Mouse (Mus musculus) kidney, embryonic 14.5 days (tissue): ENCODE results near the gene Krtap1-3. TPM values are rescaled to one million over a fixed set of nuclear protein-coding genes. Genes with fewer than 3 reads are reported as not detected.

Experiments used
- ATAC-seq: fragments of 200-750 bp; cut with Nextera tagmentation; 2 replicates; pipeline ENCODE4 v1.8.0; 2017; ENCODE audit warnings: moderate number of reproducible peaks, mild to moderate bottlenecking, moderate TSS enrichment, moderate library complexity; ENCODE audit not compliant: low FRiP score, low TSS enrichment
- H3K27ac ChIP-seq: fragments of 300-500 bp; sonication (generic); 2 replicates; pipeline ENCODE4 v1.5.1; 2014; ENCODE audit warnings: low read depth, mild to moderate bottlenecking, low read length, moderate library complexity, mixed read lengths
- H3K27me3 ChIP-seq: fragments of 300-500 bp; sonication (generic); 2 replicates; pipeline ENCODE4 v1.6.1; 2014; ENCODE audit warnings: mild to moderate bottlenecking, low read length; ENCODE audit not compliant: control insufficient read depth, insufficient read depth
- H3K36me3 ChIP-seq: fragments of 300-500 bp; sonication (generic); 2 replicates; pipeline ENCODE4 v1.6.1; 2014; ENCODE audit warnings: low read length, mixed read lengths; ENCODE audit not compliant: control insufficient read depth, insufficient read depth
- H3K4me1 ChIP-seq: fragments of 300-500 bp; sonication (generic); 2 replicates; pipeline ENCODE4 v1.6.1; 2014; ENCODE audit warnings: low read length, mixed read lengths; ENCODE audit not compliant: control insufficient read depth, insufficient read depth
- H3K4me2 ChIP-seq: fragments of 300-500 bp; sonication (generic); replicated peaks from 2 replicates; pipeline ENCODE4 v1.6.1; 2014; ENCODE audit warnings: low read depth, mild to moderate bottlenecking, low read length
- H3K4me3 ChIP-seq: fragments of 300-500 bp; sonication (generic); 2 replicates; pipeline ENCODE4 v1.5.1; 2014; ENCODE audit warnings: mild to moderate bottlenecking, low read length
- H3K9ac ChIP-seq: fragments of 300-500 bp; sonication (generic); 2 replicates; pipeline ENCODE4 v1.6.1; 2014; ENCODE audit warnings: low read depth, mild to moderate bottlenecking, low read length, moderate library complexity
- H3K9me3 ChIP-seq: fragments of 300-500 bp; sonication (generic); 2 replicates; pipeline ENCODE4 v1.6.1; 2016; ENCODE audit warnings: low read length; ENCODE audit not compliant: control insufficient read depth
- WGBS: fragments of 180-500 bp; shearing (Covaris S2); extraction: QIAGEN DNeasy Blood & Tissue Kit; methylation state at CpG from one replicate; pipeline ENCODE4 v1.1.7; 2014; 5-methylcytosine and 5-hydroxymethylcytosine counted together
- polyA plus RNA-seq: library from polyadenylated mRNA; unstranded; fragments of >200 nt; fragmentation: Nextera tagmentation; extraction: Ambion mirVana; gene quantifications from 2 replicates; pipeline ENCODE4 v1.2.1, GENCODE M21; 2014

The Krtap1-3 gene
- polyA plus RNA-seq, 1 experiment from 2014 or later = not detected

GRCm38 (mm10) chr11:99574106-99574505 lies 17.0 kb downstream of the Krtap1-3 start:
- Histone ChIP-seq H3K36me3 (no peaks in the 10 kb centered on the region), H3K27ac (no peak overlapping the region), H3K4me2 (peak overlapping the region; percentile 25; the same call in 1 of the 2 replicates), H3K9me3 (no peaks in the 10 kb centered on the region), H3K4me3 (no peak overlapping the region), H3K9ac (no peak overlapping the region), H3K27me3 (no peaks in the 10 kb centered on the region), H3K4me1 (no peaks in the 10 kb centered on the region)
- 5% methylated on average over 7 of the region's 7 CpGs for WGBS
- no peak; the same call in 1 of the 2 replicates for ATAC-seq

- Histone ChIP-seq H3K4me3 (no peak overlapping the region), H3K4me1 (no peaks in the 10 kb centered on the region), H3K9me3 (no peaks in the 10 kb centered on the region), H3K9ac (no peak overlapping the region), H3K27me3 (no peaks in the 10 kb centered on the region), H3K4me2 (no peak overlapping the region), H3K27ac (no peak overlapping the region), H3K36me3 (no peaks in the 10 kb centered on the region)
- ATAC-seq = no peak
- 57% methylated on average over 4 of the region's 4 CpGs for WGBS
These were observed 18.0 kb downstream of the Krtap1-3 start for GRCm38 (mm10) chr11:99573164-99573563.

GRCm38 (mm10) chr11:99566530-99566929 lies 24.6 kb downstream of the Krtap1-3 start, which contains the start of gene Krtap3-1:
Krtap3-1 (minus strand) TSS chr11:99566630.
- H3K36me3 ChIP-seq = no peaks in the 10 kb centered on the region
- H3K4me1 ChIP-seq = no peaks in the 10 kb centered on the region
- no peak within 1 kb of the TSS for H3K4me2 ChIP-seq
- no peak within 1 kb of the TSS for H3K9ac ChIP-seq
- H3K27me3 ChIP-seq = no peaks in the 10 kb centered on the region
- no peaks in the 10 kb centered on the region for H3K9me3 ChIP-seq
- 79% methylated on average over 7 of the region's 7 CpGs for WGBS
- no peak within 1 kb of the TSS for H3K27ac ChIP-seq
- no peak within 1 kb of the TSS for H3K4me3 ChIP-seq
- ATAC-seq = no peak

- H3K9ac ChIP-seq = no peak overlapping the region
- ATAC-seq = no peak
- 69% methylated on average over 6 of the region's 6 CpGs for WGBS
- no peaks in the 10 kb centered on the region for H3K27me3 ChIP-seq
- no peak overlapping the region for H3K4me3 ChIP-seq
- no peaks in the 10 kb centered on the region for H3K9me3 ChIP-seq
- no peak overlapping the region for H3K4me2 ChIP-seq
- H3K36me3 ChIP-seq = no peaks in the 10 kb centered on the region
- no peaks in the 10 kb centered on the region for H3K4me1 ChIP-seq
- no peak overlapping the region for H3K27ac ChIP-seq
These were observed 28.6 kb downstream of the Krtap1-3 start for GRCm38 (mm10) chr11:99562580-99562979.

- Histone ChIP-seq H3K27me3 (no peaks in the 10 kb centered on the region), H3K36me3 (no peaks in the 10 kb centered on the region), H3K27ac (no peak within 1 kb of the TSS), H3K4me1 (no peaks in the 10 kb centered on the region), H3K9ac (no peak within 1 kb of the TSS), H3K9me3 (no peaks in the 10 kb centered on the region), H3K4me2 (no peak within 1 kb of the TSS), H3K4me3 (no peak within 1 kb of the TSS)
- no peak for ATAC-seq
- WGBS = 89% methylated on average over 9 of the region's 9 CpGs
These were observed 31.8 kb downstream of the Krtap1-3 start, which contains the start of gene Gm11939 for GRCm38 (mm10) chr11:99559366-99559765. Gm11939 (minus strand) TSS chr11:99559466.

- H3K27me3 ChIP-seq = no peaks in the 10 kb centered on the region
- H3K9me3 ChIP-seq = no peaks in the 10 kb centered on the region
- no peak for ATAC-seq
- H3K27ac ChIP-seq = no peak overlapping the region
- H3K36me3 ChIP-seq = no peaks in the 10 kb centered on the region
- H3K4me3 ChIP-seq = no peak overlapping the region
- H3K4me1 ChIP-seq = no peaks in the 10 kb centered on the region
- WGBS = 50% methylated on average over 3 of the region's 3 CpGs
- H3K4me2 ChIP-seq = no peak overlapping the region
- H3K9ac ChIP-seq = no peak overlapping the region
These were observed 33.0 kb downstream of the Krtap1-3 start for GRCm38 (mm10) chr11:99557976-99558745.

GRCm38 (mm10) chr11:99556753-99557152 lies 34.4 kb downstream of the Krtap1-3 start, which contains the start of gene Krtap3-2:
Krtap3-2 (minus strand) TSS chr11:99556853.
- Histone ChIP-seq H3K4me3 (no peak within 1 kb of the TSS), H3K27me3 (no peaks in the 10 kb centered on the region), H3K9ac (no peak within 1 kb of the TSS), H3K4me1 (no peaks in the 10 kb centered on the region), H3K9me3 (no peaks in the 10 kb centered on the region), H3K27ac (no peak within 1 kb of the TSS), H3K36me3 (no peaks in the 10 kb centered on the region), H3K4me2 (no peak within 1 kb of the TSS)
- WGBS = 80% methylated on average over 2 of the region's 2 CpGs
- no peak for ATAC-seq

- H3K27ac ChIP-seq = no peak overlapping the region
- H3K4me2 ChIP-seq = no peak overlapping the region
- H3K9me3 ChIP-seq = no peaks in the 10 kb centered on the region
- no peaks in the 10 kb centered on the region for H3K27me3 ChIP-seq
- H3K9ac ChIP-seq = no peak overlapping the region
- no peaks in the 10 kb centered on the region for H3K4me1 ChIP-seq
- WGBS = 87% methylated on average over 2 of the region's 2 CpGs
- H3K36me3 ChIP-seq = no peaks in the 10 kb centered on the region
- no peak for ATAC-seq
- H3K4me3 ChIP-seq = no peak overlapping the region
These were observed 34.9 kb downstream of the Krtap1-3 start for GRCm38 (mm10) chr11:99556195-99556594.

- 31% methylated on average over 4 of the region's 4 CpGs for WGBS
- no peaks in the 10 kb centered on the region for H3K36me3 ChIP-seq
- no peak within 1 kb of the TSS for H3K9ac ChIP-seq
- ATAC-seq = no peak
- no peaks in the 10 kb centered on the region for H3K4me1 ChIP-seq
- H3K4me2 ChIP-seq = no peak within 1 kb of the TSS
- H3K4me3 ChIP-seq = no peak within 1 kb of the TSS
- no peaks in the 10 kb centered on the region for H3K27me3 ChIP-seq
- H3K9me3 ChIP-seq = no peaks in the 10 kb centered on the region
- H3K27ac ChIP-seq = no peak within 1 kb of the TSS
These were observed 40.4 kb downstream of the Krtap1-3 start, which contains the start of gene Krtap3-3 for GRCm38 (mm10) chr11:99550765-99551164. Krtap3-3 (minus strand) TSS chr11:99550865.
